Mouse (Mus musculus): ENCODE data around the gene Fopnl.
A peak's percentile ranks its signal among the peaks of the same experiment; 100 is the strongest.

Gene Fopnl

DNA sequence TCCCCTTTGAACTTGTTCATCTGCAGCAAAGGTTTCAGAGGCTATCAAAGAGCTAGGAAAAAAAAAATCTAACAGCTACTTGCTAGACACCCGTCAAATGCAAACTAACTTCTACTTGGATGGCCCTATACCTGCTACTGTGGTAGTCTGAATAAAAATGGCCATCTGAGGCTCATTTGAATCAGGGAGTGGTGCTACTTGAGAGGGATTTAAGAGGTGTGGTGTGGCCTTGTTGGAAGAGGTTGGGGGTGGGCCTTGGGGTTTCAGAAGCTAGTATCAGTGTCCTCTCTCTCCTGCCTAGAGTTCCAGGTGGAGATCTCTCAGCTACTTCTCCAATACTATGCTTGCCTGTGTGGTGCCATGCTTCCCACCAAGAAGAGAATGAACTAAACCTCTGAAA lies 10.8 kb downstream of the Fopnl start:
- no peak for DNase-seq (ENCODE audit: low spot score)

DNA sequence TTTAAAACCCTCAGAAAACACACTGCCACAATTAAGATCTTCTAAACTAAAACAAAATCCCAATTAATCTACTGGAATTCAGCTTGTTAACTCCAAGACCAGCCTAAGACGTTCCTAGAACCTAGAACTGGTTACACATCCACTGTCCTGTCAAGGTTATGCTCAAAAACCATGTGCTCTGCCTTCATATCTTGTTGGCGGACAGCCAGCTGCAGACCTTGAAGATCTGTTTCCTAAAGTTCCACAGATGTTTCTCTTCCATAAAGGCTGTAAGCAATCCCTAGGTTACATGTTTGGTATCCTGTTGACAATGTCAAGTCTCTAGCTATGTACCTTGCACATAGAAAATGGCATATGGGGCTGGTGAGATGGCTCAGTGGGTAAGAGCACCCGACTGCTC lies 12.4 kb downstream of the Fopnl start:
- DNase-seq (ENCODE audit: low spot score): no peak

DNA sequence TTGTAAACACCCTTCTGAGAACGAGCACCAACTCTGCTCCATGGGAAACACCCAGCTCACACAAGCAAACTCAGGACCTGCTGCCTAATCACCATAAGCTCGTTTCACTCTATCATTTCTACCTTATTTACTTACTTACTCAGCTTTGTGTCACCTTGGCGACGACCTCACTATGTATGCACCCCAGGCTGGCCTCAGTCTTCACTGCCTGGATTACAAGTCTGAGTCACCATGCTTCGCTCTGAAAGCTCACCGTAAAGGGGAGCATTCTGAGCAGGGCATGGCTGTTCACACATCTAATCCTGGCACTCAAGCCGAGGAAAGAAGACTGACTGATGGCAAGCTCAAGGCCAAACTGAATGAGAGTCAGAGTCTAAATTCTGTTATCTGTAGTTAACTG lies 13.5 kb downstream of the Fopnl start:
- DNase-seq (ENCODE audit: low spot score): no peak

- DNase-seq (ENCODE audit: low spot score): no peak
These were observed 14.1 kb downstream of the Fopnl start for GRCm38 (mm10) chr16:14303148-14303547.

- DNase-seq (ENCODE audit: low spot score): no peak
These were observed 18.7 kb downstream of the Fopnl start for GRCm38 (mm10) chr16:14298461-14298860.

DNA sequence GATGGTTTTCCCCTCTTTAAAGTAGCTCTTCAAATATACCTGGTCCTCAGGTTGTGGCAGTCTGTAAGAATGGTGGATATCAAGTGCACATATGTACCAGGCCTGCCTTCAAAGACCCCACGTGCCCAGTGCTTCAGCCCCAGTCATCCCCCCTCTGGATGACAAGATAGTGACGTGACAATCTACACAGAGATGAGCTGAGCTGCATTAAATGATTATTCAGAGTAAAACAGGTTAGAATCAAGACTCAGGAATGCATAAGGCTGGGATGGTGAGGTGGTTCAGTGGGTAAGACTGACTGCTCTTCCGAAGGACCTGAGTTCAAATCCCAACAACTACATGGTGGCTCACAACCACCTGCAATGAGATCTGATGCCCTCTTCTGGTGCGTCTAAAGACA lies 19.5 kb downstream of the Fopnl start:
- no peak for DNase-seq (ENCODE audit: low spot score)

- no peak for DNase-seq (ENCODE audit: low spot score)
These were observed 20.1 kb downstream of the Fopnl start for GRCm38 (mm10) chr16:14297137-14297536.

DNA sequence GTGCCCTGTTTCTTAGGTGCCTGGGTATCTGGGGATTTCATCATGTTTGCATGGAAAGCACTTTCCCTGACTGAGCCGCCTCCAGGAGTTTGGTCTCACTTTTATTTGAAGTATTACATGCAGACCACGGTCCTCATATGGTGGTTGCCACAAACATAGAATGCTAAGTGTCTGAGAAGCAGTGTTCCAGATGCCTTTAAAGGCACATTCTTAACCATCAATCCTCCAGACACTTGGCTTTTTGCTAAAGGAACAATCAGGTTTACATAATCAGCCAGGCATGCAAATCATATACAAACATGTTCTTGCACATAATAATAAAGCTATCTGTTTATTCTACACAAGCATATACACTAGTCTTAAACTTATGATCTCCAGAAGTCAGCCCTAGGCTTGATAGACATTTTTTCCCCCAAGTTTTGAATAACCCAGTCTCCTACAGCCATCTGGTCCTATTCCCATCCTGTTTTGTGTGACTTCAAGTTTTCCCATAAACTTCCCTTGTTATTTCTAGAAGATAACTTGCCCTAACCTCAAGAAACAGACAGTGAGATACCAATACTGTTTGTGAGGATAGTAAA lies 20.6 kb downstream of the Fopnl start:
- no peak for DNase-seq (ENCODE audit: low spot score)

- no peak for DNase-seq (ENCODE audit: low spot score)
These were observed 21.9 kb downstream of the Fopnl start for GRCm38 (mm10) chr16:14295291-14295690.

DNA sequence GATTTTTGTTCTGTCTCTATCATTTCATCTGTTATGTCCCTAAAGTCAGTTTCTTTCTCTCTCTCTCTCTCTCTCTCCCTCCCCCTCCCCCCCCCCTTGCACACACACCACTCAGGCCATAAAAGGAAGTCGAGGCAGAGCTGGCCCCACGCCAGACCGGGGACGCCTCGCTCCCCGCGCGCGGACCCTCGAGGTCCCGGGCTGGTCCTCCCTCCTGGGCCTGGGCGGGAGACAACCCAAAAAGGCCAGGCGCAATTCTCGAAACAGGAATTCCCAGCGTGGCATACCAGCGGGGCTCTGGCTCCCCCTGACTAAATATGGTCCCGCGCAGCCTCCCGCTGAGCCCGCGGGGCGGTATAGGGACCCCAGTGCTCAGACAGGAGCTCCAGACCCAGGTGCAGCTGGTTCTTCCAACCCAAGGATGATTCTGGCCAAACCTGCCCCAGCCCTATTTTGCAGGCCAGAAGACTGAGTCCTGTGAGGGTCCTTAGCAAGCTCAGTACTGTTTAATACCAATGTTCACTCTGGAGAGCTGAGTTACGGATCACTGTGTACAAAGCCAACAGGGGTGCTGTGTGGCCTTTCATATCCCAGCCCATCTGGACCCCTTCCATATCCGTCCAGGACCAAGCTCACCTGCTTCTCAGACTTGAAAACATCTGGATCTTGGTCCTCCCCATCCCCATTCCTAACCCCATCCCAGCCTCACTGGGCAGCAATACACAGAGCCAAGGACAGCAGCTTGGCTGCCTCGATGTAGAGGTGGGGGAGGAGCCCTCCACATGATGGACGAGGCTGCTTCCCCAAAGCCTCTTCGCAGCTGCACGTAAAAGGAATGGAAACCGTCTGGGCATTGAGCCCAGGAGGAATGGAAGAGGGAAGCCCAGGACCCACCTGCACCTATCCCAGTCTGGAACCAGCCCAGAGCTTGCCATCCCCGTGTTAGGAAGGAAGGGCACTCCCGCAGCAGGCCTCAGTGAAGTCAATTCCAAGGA lies 24.7 kb downstream of the Fopnl start:
- no peak for DNase-seq (ENCODE audit: low spot score)

DNA sequence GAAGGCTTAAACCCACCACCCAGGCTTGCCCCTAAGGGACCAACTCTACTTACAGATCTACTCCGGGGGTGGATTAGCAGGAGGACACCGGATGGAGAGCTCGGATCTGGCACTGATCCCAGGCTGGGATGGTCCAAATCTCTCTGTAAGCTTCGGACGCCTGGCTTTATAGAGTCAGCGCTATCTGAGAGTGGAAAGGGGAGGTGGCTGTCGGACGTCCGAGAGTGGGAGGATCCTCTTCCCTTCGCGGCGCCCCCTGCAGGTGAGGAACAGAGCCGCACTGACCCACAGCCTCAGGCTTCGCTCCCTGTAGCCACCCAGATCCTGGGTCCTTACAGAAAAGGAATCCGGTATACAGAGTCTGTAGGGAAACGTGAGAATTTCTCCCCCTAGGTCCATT lies 26.0 kb downstream of the Fopnl start, which contains the start of gene Myh11:
TSS of gene Myh11 (minus strand) at position 150 of the 400 bp plus-strand sequence.
- DNase-seq (ENCODE audit: low spot score): peak; percentile 42

- no peak for DNase-seq (ENCODE audit: low spot score)
These were observed 44.7 kb downstream of the Fopnl start for GRCm38 (mm10) chr16:14272374-14272965.

GRCm38 (mm10) chr16:14265203-14265920 lies 51.8 kb downstream of the Fopnl start:
- DNase-seq (ENCODE audit: low spot score): no peak

DNA sequence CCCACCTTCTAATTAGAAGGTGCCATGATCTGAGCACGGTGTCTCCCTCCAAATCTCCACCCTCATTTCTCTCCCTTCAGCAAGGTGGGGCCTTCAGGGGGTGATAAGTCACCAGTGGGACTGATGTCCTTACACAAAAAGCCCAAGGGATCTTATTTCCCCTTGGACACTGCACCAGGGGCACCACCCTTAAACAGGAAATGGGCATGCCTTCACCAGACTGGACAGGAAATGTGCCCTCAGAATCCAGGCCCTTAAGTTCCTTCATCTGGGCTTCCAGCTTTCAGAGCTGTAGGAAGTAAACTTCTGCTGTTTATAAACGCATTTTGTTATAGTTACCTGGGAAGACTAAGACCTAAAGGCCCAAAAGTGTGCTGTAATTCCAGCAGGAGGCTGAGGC lies 52.7 kb downstream of the Fopnl start:
- no peak for DNase-seq (ENCODE audit: low spot score)

- no peak for DNase-seq (ENCODE audit: low spot score)
These were observed 54.0 kb downstream of the Fopnl start for GRCm38 (mm10) chr16:14263241-14263640.

- no peak for DNase-seq (ENCODE audit: low spot score)
These were observed 54.8 kb downstream of the Fopnl start for GRCm38 (mm10) chr16:14262410-14262809.

- no peak for DNase-seq (ENCODE audit: low spot score)
These were observed 58.3 kb downstream of the Fopnl start for GRCm38 (mm10) chr16:14258856-14259255.

- DNase-seq (ENCODE audit: low spot score): no peak
These were observed 63.6 kb downstream of the Fopnl start for GRCm38 (mm10) chr16:14253586-14253985.

GRCm38 (mm10) chr16:14252877-14253276 lies 64.3 kb downstream of the Fopnl start:
- no peak for DNase-seq (ENCODE audit: low spot score)

GRCm38 (mm10) chr16:14249913-14250312 lies 67.3 kb downstream of the Fopnl start:
- no peak for DNase-seq (ENCODE audit: low spot score)
